Mouse (Mus musculus) heart, adult 2 months (tissue): Measurements from ENCODE around the gene 4930544D05Rik.

Source experiments
- CTCF ChIP-seq: fragments of 200-600 bp; IDR thresholded peaks from 2 replicates; pipeline ENCODE4 v1.8.1; 2022; ENCODE audit warnings: antibody characterized with exemption, mild to moderate bottlenecking, moderate library complexity
- EP300 ChIP-seq: fragments of 200-500 bp; IDR thresholded peaks from 2 replicates; pipeline ENCODE4 v1.6.1; 2011; ENCODE audit warnings: low read depth, low read length, control low read depth; ENCODE audit not compliant: insufficient read depth
- POLR2A ChIP-seq: fragments of 200-500 bp; IDR thresholded peaks from 2 replicates; pipeline ENCODE4 v1.6.1; 2011; ENCODE audit warnings: mild to moderate bottlenecking, low read depth, low read length, control low read depth; ENCODE audit not compliant: insufficient read depth

GRCm38 (mm10) chr11:70639976-70640375 lies 24.3 kb downstream of the 4930544D05Rik start:
- TF ChIP-seq POLR2A: no peak
- no peak for TF ChIP-seq CTCF
- TF ChIP-seq EP300: no peak
